Mouse (Mus musculus) brain, embryonic 18.5 days (tissue): Measurements from ENCODE around the gene Oas1f.
"Not testable (repeated sequence)": the region's sequence is repeated elsewhere in the genome, so short reads cannot be mapped to it uniquely, and the experiment has no call there.

ENCODE experiments used
- DNase-seq: peaks from one replicate; pipeline ENCODE4 v3.0.0-alpha.2; 2012; ENCODE audit warnings: low read depth, low spot score

Oas1f gene

DNA sequence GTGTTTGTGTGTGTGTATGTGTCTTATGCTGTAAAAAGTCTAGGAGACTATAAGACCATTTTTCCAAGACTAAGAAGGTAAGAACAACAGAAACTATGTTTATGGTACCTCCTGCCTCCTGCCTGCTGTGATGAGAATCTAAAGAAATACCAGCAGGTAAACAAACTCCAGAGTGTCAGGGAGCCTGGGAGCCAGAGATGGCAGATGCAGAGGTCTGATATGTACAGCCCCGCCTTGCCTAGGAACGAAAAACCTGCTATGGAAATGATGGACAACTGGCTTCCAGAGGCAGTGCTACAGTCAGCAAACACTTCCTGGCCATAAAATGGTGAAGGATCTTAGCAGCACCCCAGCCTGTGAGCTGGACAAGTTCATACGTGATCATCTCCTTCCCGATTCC lies at the start of gene Oas1f:
Gene Oas1f (plus strand): TSS at position 301 of the 400 bp plus-strand sequence.
- DNase-seq: no peak

DNA sequence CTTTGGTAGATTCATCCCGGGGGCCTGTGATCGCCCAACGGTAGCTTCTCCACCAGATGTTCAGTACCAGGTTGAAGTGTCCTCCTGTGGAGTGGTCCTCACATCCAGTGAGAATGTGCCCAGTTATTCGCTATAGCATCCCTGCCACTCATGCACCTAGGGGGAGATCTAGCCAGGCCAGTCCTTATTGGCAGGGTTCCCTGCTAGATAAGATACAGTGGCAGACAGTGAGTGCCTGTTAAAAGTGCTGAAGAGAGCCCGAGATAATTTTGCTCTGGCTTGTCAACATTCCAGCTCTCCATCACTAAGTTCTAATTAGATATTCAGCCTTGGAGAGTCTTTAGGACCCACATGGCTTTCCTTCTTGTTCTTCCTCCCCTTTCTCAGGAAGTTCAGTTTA lies 49.0 kb upstream of the Oas1f start:
- not testable (repeated sequence) for DNase-seq

DNA sequence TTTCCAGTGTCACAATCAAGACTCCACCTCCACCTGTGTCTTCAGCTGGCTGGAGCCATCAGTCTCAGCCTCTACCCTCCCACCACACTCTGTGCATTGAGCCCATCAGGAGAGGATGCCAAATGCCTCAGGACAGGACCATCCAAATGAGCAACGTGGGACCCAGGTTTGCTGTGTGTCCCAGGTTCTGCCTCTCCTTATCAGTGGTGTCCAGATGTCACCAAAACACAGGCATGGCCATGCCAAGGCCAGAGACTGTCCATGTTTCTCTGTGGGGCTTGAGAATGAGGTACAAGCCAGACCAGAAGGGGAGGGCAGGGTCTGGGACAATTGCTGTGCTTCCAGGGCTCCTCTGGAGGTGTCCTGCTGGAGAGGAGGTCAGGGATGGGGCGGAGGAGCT lies 48.2 kb upstream of the Oas1f start:
- DNase-seq: not testable (repeated sequence)

- DNase-seq: no peak
These were observed 43.6 kb upstream of the Oas1f start for GRCm38 (mm10) chr5:120803596-120803995.

GRCm38 (mm10) chr5:120806458-120806857 lies 40.7 kb upstream of the Oas1f start:
- DNase-seq: peak; percentile 8

DNA sequence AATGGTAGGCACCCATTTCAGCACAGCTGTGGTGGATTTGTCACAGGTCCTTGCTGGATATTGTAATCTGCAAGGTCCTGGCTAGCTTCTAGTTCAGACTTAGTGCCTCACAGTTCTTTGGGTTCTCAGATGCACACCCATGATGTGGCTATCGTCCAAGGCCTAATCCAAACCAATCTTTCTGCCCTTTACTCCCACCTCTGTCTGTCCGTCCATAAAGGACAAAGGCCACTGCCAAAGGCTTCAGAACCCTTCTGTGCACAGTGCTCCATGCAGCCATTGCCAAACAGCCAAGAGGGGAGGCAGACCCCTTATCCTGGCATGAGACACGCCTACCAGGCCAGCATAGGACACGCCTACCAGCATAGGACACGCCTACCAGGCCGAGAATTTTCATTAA lies 38.0 kb upstream of the Oas1f start:
- no peak for DNase-seq

- peak; percentile 72 for DNase-seq
These were observed 35.0 kb upstream of the Oas1f start, which contains the start of gene Oas1c for GRCm38 (mm10) chr5:120811951-120812819. Gene Oas1c (minus strand): TSS chr5:120812514.

DNA sequence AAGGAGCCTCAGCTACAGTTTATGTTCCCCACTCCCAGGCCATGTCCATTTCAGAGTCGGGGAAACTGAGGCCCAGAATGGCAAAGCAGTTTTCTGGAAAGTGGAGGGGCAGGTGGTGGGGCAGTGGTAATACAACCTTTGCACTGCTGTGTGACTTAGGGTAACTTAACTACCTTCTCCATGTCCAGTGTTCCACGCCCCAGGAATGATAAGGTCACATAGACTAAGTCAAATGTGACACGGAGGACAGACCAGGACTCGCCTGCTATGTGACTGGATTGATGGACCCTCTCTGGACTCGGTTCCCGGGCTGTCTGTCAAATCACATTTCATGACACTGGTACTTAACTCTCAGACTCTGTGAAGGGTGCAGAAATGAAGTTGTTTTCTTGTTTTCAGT lies 34.1 kb upstream of the Oas1f start:
- DNase-seq: no peak

DNA sequence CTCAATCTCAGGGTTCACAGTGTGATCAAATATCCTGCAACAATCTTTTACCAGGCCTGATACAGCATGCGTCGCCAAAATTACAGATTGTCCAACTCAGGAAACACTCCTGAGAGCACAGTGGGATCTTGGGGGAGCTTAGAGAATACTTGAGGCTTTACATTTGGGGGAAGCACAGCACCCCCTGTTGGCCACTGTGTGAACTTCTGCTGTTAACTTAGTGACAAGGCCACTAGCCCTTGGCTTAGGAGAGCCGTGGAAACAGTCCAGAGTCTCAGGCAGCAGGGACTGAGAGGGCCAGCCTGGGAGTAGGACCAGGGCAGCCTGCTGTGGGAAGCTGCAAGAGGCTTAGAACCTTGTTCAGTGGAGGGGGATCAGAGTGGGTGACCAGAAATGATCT lies 31.2 kb upstream of the Oas1f start:
- no peak for DNase-seq

DNA sequence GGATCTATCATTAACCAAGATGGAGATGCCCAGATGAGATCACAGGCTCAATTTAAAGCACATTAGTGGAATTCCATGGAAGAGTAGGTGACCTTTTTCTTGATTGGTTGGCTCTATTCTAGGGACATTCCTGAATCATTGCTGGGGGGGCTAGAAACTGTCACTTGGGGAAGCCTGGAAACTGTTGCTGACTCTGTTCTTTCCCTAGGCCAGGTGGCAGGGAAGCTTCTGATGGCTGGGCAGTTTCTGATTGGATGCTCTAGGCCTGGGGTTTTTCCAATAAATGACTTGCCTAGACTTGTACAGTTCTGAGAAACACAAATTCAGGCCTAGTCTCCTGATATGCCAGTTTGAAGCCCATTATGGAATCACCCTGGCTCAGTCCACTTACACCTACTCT lies 28.2 kb upstream of the Oas1f start:
- DNase-seq: no peak

GRCm38 (mm10) chr5:120831031-120831430 lies 16.1 kb upstream of the Oas1f start:
- no peak for DNase-seq

GRCm38 (mm10) chr5:120833335-120834280 lies 13.6 kb upstream of the Oas1f start:
- no peak for DNase-seq

DNA sequence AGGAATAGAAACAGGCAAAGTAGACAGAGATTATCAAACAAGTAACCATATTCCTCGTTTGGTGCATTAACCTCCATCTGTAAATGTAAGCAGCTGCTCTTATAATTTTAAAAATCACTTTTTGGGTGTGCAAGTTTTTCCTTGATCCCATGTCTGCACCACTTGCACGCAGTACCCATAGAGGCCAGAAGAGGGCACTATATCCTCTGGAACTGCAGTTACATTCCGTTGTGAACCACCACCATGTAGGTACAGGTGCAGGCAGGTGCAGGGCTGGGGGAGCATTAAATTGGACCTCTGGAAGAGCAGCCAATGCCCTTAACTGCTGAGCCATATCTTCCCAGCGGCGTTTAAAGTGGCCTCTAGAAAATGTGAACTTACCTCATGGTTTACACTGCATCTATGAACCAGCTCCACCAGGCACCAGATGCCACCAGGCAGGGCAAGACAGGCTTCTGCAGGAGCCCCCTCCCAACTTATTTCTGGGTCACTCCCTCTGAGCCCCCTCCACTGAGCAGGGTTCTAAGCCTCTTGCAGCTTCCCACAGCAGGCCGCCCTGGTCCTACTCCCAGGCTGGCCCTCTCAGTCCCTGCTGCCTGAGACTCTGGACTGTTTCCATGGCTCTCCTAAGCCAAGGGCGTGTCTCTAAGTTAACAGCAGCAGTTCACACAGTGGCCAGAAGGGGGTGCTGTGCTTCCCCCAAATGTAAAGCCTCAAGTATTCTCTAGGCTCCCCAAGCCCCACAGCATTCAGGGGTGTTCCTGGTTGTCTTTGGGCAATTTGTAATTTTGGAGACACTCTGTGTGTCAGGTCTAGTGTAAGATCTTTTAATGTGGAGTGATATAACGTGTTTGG lies 10.2 kb upstream of the Oas1f start:
- no peak for DNase-seq

DNA sequence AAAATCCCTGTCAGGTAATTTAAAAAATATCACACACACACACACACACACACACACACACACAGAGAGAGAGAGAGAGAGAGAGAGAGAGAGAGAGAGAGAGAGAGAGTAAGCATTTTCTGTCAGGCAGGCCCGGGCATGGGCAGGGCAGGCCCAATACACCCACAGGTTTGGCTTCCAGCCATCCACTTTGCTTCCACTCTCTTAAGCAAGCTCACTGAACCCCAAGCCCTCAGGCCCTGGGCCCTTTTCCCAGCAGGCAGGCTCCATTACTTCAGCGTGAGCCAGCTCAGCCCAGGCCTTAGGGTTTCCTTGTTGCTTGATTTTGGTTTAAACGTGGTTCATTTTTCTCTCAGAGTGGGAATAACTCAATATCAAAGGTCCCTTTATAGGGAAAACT lies 2.5 kb upstream of the Oas1f start:
- peak; percentile 10 for DNase-seq

DNA sequence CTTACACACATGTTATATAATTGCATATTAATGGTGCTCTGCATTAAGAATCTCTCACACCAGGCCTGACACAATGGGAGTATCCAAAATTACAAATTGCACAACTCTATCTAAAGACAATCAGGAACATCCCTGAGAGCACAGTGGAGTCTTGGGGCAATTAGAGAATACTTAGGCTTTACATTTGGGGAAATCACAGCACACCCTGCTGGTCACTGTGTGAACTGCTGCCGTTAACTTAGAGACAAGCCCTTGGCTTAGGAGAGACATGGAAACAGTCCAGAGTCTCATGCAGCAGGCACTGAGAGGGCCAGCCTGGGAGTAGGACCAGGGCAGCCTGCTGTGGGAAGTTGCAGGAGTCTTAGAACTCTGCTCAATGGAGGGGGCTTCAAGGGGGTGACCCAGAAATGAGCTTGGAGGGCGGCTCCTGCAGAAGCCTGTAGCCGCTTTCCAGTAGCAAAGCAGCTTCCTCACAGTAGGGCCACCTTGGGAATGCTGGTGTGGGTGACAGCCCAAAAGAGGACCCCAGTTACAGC lies 2.5 kb downstream of the Oas1f start:
- DNase-seq: no peak

DNA sequence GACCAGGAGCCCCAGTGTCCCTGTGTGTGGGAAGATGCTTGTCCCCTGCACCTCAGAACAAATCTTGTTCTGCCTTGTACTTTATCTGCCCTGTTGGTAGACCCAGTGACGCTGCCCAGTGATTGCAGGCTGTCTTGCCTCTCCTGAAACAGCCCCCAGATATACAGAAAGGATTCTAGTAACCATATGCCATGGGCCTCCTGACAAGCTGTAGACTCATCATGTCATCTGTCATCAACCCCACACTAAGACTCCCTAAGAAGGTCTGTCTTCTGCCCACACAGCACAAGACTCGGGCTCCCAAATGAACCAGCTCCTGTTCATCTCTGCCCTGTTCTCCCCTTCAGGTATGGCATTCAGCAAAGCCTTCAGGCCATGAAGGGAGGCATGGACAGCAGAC lies 12.1 kb downstream of the Oas1f start:
- DNase-seq: no peak

DNA sequence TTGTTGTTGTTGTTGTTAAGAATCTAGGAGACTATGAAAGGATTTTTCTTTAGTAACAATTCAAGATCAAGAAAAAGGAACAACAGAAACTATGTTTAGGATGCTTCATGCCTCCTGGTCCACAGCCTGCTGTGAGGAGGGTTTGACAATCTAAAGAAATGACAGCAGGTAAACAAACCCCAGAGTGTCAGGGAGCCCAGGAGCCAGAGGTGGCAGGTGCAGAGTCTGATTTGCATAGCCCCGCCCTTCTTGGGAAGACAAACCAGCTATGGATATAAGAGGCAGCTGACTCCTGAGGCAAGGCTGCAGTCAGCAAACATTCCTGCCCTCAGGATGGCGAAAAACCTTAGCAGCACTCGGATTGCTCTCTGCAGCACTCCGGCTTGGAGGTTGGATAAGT lies 14.0 kb downstream of the Oas1f start, which contains the start of gene Oas1h:
Gene Oas1h (plus strand): TSS at position 301 of the 400 bp plus-strand sequence.
- DNase-seq: no peak

DNA sequence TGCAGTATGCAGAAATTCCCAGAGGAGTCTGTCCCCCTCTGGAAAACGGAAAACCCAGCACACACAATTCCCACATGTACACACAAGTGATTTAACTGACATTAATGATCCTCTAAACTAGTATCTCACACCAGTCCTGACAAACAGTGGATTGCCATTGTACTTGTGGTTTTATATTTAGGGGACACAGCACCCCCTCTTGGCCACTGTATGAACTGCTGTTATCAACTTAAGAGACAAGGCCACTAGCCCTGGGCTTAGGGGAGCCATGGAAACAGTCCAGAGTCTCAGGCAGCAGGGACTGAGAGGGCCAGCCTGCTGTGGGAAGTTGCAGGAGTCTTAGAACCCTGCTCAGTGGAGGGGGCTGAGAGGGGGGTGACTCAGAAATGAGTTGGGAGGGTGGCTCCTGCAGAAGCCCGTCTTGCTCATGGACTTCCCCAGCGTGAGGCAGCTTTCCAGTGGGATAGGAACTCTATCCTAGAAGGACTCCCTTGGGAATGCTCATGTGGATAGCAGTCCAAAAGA lies 18.2 kb downstream of the Oas1f start:
- no peak for DNase-seq

GRCm38 (mm10) chr5:120869436-120870015 lies 22.4 kb downstream of the Oas1f start:
- no peak for DNase-seq

DNA sequence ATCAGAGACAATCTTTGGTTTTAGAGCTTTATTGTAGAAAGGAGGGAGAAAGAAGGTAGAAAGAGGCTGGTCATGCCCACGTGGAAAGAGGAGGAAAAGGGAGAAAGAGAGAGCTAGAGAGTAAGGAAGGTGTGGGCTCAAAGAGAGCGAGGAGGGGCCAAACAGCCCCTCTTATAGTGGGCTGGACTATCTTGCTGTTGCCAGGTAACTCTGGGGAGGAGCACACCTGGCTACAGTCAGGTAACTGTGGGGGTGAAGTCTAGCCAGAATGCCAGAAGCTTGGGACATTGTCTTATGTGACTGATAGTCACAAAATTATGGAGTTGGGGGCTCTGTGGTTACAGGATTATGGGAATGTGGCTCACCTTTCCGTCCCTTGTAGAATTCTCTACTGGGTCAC lies 22.9 kb downstream of the Oas1f start:
- no peak for DNase-seq
